Mouse (Mus musculus) stomach, embryonic 14.5 days (tissue): ENCODE results near the gene Olfr1297. TPM values are rescaled to one million over a fixed set of nuclear protein-coding genes. Genes with fewer than 3 reads are reported as not detected.

Source experiments
- ATAC-seq: fragments of 200-750 bp; cut with Nextera tagmentation; 2 replicates; pipeline ENCODE4 v1.8.0; 2017; ENCODE audit warnings: low read depth, moderate TSS enrichment; ENCODE audit not compliant: insufficient number of reproducible peaks, insufficient read depth, low FRiP score
- H3K27ac ChIP-seq: fragments of 300-500 bp; sonication (generic); 2 replicates; pipeline ENCODE4 v1.5.1; 2014; ENCODE audit warnings: mild to moderate bottlenecking, low read length, moderate library complexity, mixed read lengths
- H3K27me3 ChIP-seq: fragments of 300-500 bp; sonication (generic); 2 replicates; pipeline ENCODE4 v1.6.1; 2014; ENCODE audit warnings: low read length, control low read depth, mixed read lengths; ENCODE audit not compliant: control insufficient read depth, insufficient read depth
- H3K36me3 ChIP-seq: fragments of 300-500 bp; sonication (generic); 2 replicates; pipeline ENCODE4 v1.6.1; 2014; ENCODE audit warnings: mild to moderate bottlenecking, control low read depth, low read length, moderate library complexity, mixed read lengths; ENCODE audit not compliant: control insufficient read depth, insufficient read depth
- H3K4me1 ChIP-seq: fragments of 300-500 bp; sonication (generic); 2 replicates; pipeline ENCODE4 v1.6.1; 2014; ENCODE audit warnings: low read length, control low read depth, mixed read lengths; ENCODE audit not compliant: control insufficient read depth, insufficient read depth
- H3K4me2 ChIP-seq: fragments of 300-500 bp; sonication (generic); replicated peaks from 2 replicates; pipeline ENCODE4 v1.6.1; 2014; ENCODE audit warnings: low read depth, low read length, control low read depth
- H3K4me3 ChIP-seq: fragments of 300-500 bp; sonication (generic); 2 replicates; pipeline ENCODE4 v1.5.1; 2014; ENCODE audit warnings: low read depth, low read length, control low read depth
- H3K9ac ChIP-seq: fragments of 300-500 bp; sonication (generic); replicated peaks from 2 replicates; pipeline ENCODE4 v1.6.1; 2014; ENCODE audit warnings: low read depth, mild to moderate bottlenecking, control low read depth, low read length, moderate library complexity, mixed read lengths
- H3K9me3 ChIP-seq: fragments of 300-500 bp; sonication (generic); 2 replicates; pipeline ENCODE4 v1.6.1; 2016; ENCODE audit warnings: low read depth, low read length, control low read depth; ENCODE audit not compliant: control insufficient read depth
- WGBS: fragments of 180-500 bp; shearing (Covaris S2); extraction: QIAGEN DNeasy Blood & Tissue Kit; methylation state at CpG from one replicate; pipeline ENCODE4 v1.1.7; 2014; 5-methylcytosine and 5-hydroxymethylcytosine counted together
- polyA plus RNA-seq: library from polyadenylated mRNA; unstranded; fragments of >200 nt; fragmentation: Nextera tagmentation; extraction: Ambion mirVana; gene quantifications from 2 replicates; pipeline ENCODE4 v1.2.1, GENCODE M21; 2014

Olfr1297 gene
- not detected in 2 replicates for polyA plus RNA-seq

DNA sequence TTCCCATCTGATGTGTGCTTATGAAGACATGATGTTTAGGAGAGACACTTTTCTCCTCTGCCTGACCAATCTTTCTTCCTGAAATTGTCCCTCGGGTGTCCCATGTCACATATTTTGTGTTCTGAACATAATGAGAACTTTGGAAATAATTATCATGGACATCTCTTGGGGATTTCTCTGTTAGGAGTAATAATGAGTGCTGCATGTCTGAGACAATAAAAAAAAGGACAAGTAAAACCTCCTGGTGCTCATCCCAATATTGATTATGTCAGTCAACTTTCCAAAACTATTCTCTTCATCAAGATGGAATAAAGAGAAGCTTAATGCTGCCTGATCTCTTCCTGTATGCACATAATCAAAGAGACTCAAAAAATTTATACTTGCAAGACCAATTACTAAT, at the start of gene Olfr1297:
TSS of gene Olfr1297 (minus strand) at position 101 of the 400 bp plus-strand sequence.
- Histone ChIP-seq H3K4me2 (no peak within 1 kb of the TSS), H3K27me3 (no peaks in the 10 kb centered on the region), H3K27ac (no peak within 1 kb of the TSS), H3K9me3 (no peaks in the 10 kb centered on the region), H3K36me3 (no peaks in the 10 kb centered on the region), H3K4me1 (no peaks in the 10 kb centered on the region), H3K9ac (no peak within 1 kb of the TSS), H3K4me3 (no peak within 1 kb of the TSS)
- no peak for ATAC-seq
- 77% methylated on average over 1 of the region's 1 CpGs for WGBS

DNA sequence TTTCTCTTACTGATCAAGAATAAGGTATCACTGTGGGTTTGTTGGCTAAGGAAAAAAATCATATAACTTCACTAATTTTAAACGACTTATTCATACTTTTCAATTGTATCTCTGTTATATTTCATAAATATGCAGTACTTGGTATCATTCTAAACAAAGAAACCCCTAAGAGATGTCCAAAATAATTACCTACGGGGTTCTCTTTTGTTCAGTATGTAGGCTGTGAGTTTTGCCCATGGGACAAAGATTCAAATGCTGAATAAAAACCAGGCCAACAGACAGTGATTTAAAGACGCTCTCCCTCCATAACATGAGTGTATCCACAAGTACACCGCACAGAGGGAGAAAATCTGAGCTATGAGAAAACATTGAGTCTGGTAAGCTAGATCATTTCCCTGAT, 34.8 kb upstream of the Olfr1297 start, which contains the start of gene Olfr1299:
TSS of gene Olfr1299 (plus strand) at position 301 of the 400 bp plus-strand sequence.
- H3K27ac ChIP-seq, result no peak within 1 kb of the TSS
- H3K27me3 ChIP-seq, result no peaks in the 10 kb centered on the region
- no peaks in the 10 kb centered on the region for H3K9me3 ChIP-seq
- no peak within 1 kb of the TSS for H3K4me3 ChIP-seq
- H3K4me2 ChIP-seq, result no peak within 1 kb of the TSS
- H3K9ac ChIP-seq, result no peak within 1 kb of the TSS
- H3K36me3 ChIP-seq, result no peaks in the 10 kb centered on the region
- no peak for ATAC-seq
- 77% methylated on average over 4 of the region's 4 CpGs for WGBS
- H3K4me1 ChIP-seq, result no peaks in the 10 kb centered on the region

DNA sequence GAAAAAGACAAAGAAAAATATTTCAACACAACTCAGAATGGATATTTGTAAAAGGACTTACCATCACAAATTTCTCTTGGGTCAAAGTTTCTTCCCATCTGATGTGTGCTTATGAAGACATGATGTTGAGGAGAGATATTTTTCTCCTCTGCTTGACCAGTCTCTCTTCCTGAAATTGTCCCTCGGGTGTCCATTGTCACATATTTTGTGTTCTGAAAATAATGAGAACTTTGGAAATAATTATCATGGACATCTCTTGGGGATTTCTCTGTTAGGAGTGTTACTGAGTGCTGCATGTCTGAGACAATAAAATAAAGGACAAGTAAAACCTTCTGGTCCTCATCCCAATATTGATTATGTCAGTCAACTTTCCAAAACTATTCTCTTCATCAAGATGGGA, 22.8 kb upstream of the Olfr1297 start, which contains the start of gene Olfr1298:
TSS of gene Olfr1298 (minus strand) at position 101 of the 400 bp plus-strand sequence.
- Histone ChIP-seq H3K9ac (no peak within 1 kb of the TSS), H3K27me3 (no peaks in the 10 kb centered on the region), H3K4me3 (no peak within 1 kb of the TSS), H3K4me1 (no peaks in the 10 kb centered on the region), H3K4me2 (no peak within 1 kb of the TSS), H3K9me3 (no peaks in the 10 kb centered on the region), H3K36me3 (no peaks in the 10 kb centered on the region), H3K27ac (no peak within 1 kb of the TSS)
- WGBS, result 83% methylated on average over 1 of the region's 1 CpGs
- no peak for ATAC-seq

DNA sequence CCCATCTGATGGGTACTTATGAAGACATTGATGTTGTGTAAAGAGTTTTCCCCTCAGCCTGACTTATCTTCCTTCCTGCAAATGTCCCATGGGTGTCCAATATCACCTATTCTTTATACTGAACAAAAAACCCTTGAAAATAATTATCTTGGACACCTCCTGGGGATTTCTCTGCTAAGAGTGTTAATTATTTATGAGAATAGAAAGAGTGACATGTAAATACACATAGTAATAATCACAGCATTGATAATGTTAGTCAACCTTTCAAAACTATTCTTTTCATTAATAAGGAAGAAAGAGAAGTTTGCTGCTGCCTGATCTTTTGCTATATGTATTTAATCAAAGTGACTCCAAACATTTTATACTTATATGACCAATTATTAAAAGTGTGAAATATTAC, 56.7 kb downstream of the Olfr1297 start, which contains the start of gene Olfr1295:
TSS of gene Olfr1295 (minus strand) at position 101 of the 400 bp plus-strand sequence.
- H3K36me3 ChIP-seq, result no peaks in the 10 kb centered on the region
- H3K4me2 ChIP-seq, result no peak within 1 kb of the TSS
- no peak for ATAC-seq
- no peak within 1 kb of the TSS for H3K4me3 ChIP-seq
- no peak within 1 kb of the TSS for H3K9ac ChIP-seq
- H3K27me3 ChIP-seq, result no peaks in the 10 kb centered on the region
- H3K27ac ChIP-seq, result no peak within 1 kb of the TSS
- H3K9me3 ChIP-seq, result no peaks in the 10 kb centered on the region
- no peaks in the 10 kb centered on the region for H3K4me1 ChIP-seq

Other genes with a start within 250 kb of the Olfr1297 start
- gene Olfr1286, start 203.4 kb downstream of the Olfr1297 start, polyA plus RNA-seq, result not detected in 2 replicates
- gene Olfr1287, start 177.4 kb downstream of the Olfr1297 start, polyA plus RNA-seq, result not detected in 2 replicates
- not detected in 2 replicates for gene Olfr1288, start 152.4 kb downstream of the Olfr1297 start, polyA plus RNA-seq
- not detected in 2 replicates for gene Olfr1289, start 145.7 kb downstream of the Olfr1297 start, polyA plus RNA-seq
- gene Olfr1290, start 132.7 kb downstream of the Olfr1297 start, polyA plus RNA-seq, result not detected in 2 replicates
- not detected in 2 replicates for gene Olfr1291-ps1, start 129.3 kb downstream of the Olfr1297 start, polyA plus RNA-seq
- gene Olfr1293-ps, start 101.3 kb downstream of the Olfr1297 start, polyA plus RNA-seq, result not detected in 2 replicates
- not detected in 2 replicates for gene Olfr1294, start 86.2 kb downstream of the Olfr1297 start, polyA plus RNA-seq
- gene Olfr1295, start 56.8 kb downstream of the Olfr1297 start, polyA plus RNA-seq, result not detected in 2 replicates
- not detected in 2 replicates for gene Olfr1298, start 22.7 kb upstream of the Olfr1297 start, polyA plus RNA-seq
- gene Olfr1299, start 34.9 kb upstream of the Olfr1297 start, polyA plus RNA-seq, result not detected in 2 replicates
- not detected in 2 replicates for gene Olfr1301, start 124.5 kb upstream of the Olfr1297 start, polyA plus RNA-seq
- not detected in 2 replicates for gene Olfr1302, start 150.9 kb upstream of the Olfr1297 start, polyA plus RNA-seq
- gene Olfr1303, start 193.8 kb upstream of the Olfr1297 start, polyA plus RNA-seq, result not detected in 2 replicates